Mouse (Mus musculus) G1E (cell line): Measurements from ENCODE around the gene Nxpe3.

Experiments used
- CTCF ChIP-seq: IDR thresholded peaks from 2 replicates; pipeline ENCODE4 v1.5.1; 2012; ENCODE audit warnings: low read depth, low read length, inconsistent platforms, mixed read lengths
- GATA1 ChIP-seq: IDR thresholded peaks from 2 replicates; pipeline ENCODE4 v1.6.1; 2012; ENCODE audit warnings: borderline replicate concordance, low read length, inconsistent platforms, mixed read lengths

DNA sequence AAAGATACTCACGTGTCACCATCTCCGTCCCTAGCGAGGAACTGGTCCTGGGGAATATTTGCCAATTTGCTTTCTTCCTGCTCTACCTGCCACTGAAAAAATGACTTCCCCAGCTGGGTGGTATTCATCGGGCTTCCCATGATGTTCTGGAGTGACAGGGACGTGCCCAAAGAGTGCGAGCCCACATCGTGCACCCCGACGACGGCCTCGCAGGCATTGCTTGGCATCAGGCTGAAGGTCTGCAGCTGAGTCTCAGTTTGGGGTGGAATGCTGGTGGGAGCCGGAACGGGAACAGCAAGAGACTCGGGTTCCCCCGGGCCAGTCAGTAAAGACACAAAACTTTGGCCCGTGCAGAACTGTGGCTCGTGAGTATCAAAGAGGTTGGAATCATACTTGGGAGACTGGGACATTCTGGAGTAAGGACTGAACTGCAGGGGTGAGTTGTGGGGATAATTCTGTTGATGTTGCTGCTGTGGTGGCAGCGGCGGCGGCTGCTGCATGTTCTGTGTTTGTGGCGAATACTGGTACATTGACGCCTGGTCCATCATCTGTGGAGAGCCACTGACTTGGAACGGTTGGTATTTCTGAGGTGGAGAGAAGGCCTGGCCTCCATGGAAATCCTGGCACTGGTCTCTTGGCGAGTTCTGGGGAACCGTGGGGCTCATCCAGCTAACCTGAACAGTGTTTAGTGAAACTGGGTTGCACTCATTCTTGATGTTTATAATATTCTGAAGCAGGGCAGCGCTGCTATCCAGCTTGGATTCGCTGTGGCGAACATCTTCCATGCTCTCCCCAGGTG, 77.2 kb downstream of the Nxpe3 start:
- TF ChIP-seq CTCF: no peak
- TF ChIP-seq GATA1: no peak
